Mouse (Mus musculus) MEL (cell line): Measurements from ENCODE around the gene Ncf2.

Experiments
- GATA1 ChIP-seq: IDR thresholded peaks from 2 replicates; pipeline ENCODE4 v1.6.1; 2011; ENCODE audit warnings: low read depth, low read length, improper control_type of control experiment
- MAX ChIP-seq: IDR thresholded peaks from 2 replicates; pipeline ENCODE4 v1.6.1; 2011; ENCODE audit warnings: low read length, improper control_type of control experiment
- MEF2A ChIP-seq: IDR thresholded peaks from 2 replicates; pipeline ENCODE4 v1.6.1; 2014; ENCODE audit warnings: low read depth, mild to moderate bottlenecking, inconsistent platforms, low read length, improper control_type of control experiment; ENCODE audit not compliant: poor library complexity, insufficient replicate concordance, severe bottlenecking; ENCODE audit errors: extremely low read depth
- MXI1 ChIP-seq: IDR thresholded peaks from 2 replicates; pipeline ENCODE4 v1.6.1; 2011; ENCODE audit warnings: mild to moderate bottlenecking, low read depth, low read length, improper control_type of control experiment
- NELFE ChIP-seq: IDR thresholded peaks from 2 replicates; pipeline ENCODE4 v1.6.1; 2011; ENCODE audit warnings: low read depth, low read length, improper control_type of control experiment
- POLR2A ChIP-seq, 2 experiments: IDR thresholded peaks; 2 replicates each; pipeline ENCODE4 v1.6.1; 2011 to 2012; ENCODE audit warnings: low read length in 2 of 2, mild to moderate bottlenecking in 2 of 2, control low read depth in 1 of 2, improper control_type of control experiment in 1 of 2, low read depth in 1 of 2, moderate library complexity in 1 of 2; ENCODE audit not compliant: control insufficient read depth in 1 of 2, insufficient read depth in 1 of 2, poor library complexity in 1 of 2
- POLR2AphosphoS5 ChIP-seq: IDR thresholded peaks from 2 replicates; pipeline ENCODE4 v1.6.1; 2012; ENCODE audit warnings: low read depth, borderline replicate concordance, mild to moderate bottlenecking, inconsistent platforms, low read length, moderate library complexity, mixed read lengths

DNA sequence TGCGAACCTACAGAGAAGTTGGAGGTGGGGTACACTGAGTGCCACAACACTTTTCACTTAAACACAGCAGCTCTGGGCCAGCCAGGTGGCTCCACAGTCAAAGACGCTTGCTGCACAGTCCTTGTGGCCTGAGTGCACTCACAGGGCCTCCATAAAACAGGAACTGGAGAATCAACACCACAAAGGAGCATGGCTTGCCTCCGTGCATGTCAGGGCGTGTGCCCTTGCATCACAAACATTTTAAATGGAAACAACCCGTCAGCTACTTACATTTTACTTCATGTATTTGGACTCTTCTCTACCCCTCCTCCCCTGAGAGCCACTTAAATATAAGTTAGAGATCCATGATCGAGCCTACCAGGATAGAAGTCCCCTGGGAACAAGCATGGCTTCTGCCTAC is 32.3 kb downstream of the Ncf2 start:
- TF ChIP-seq POLR2A (IDR thresholded peaks at IDR 0.05; ENCODE audit: control insufficient read depth in 1 of 2, insufficient read depth in 1 of 2, low read depth in 1 of 2, low read length in 2 of 2, poor library complexity in 1 of 2) (no peak), NELFE (no peak), GATA1 (no peak), POLR2AphosphoS5 (no peak), MAX (no peak), MEF2A (no peak), MXI1 (no peak)
